8 mouse cellular contexts compared by ENCODE assay signal in genomic region chr9:23219754-23220153, GRCm38 (mm10). TPM values are rescaled to one million over a fixed set of nuclear protein-coding genes. Genes with fewer than 3 reads are reported as not detected.
DNase-seq lines count a peak whose midpoint lies in the region; ATAC-seq and TF ChIP-seq lines count a peak whose summit lies in the region.

No protein-coding gene starts in this region.

- no peak overlapping the region for H3K9ac ChIP-seq in heart, adult 2 months (ENCODE audit: low read depth, low read length)
- no peak overlapping the region for H3K9ac ChIP-seq in heart, embryonic 11.5 days (ENCODE audit: low read depth, low read length)
- no peak overlapping the region for H3K9ac ChIP-seq in midbrain, postnatal 0 days (replicated peaks; ENCODE audit: low read length, poor library complexity, severe bottlenecking)
- no peak overlapping the region for H3K9ac ChIP-seq in midbrain, embryonic 16.5 days (ENCODE audit: low read depth, low read length)
- no peak overlapping the region for H3K9ac ChIP-seq in forebrain, embryonic 14.5 days (ENCODE audit: low read length)

- peak; percentile 37 for TF ChIP-seq CTCF in heart, adult 2 months (IDR thresholded peaks at IDR 0.05)
- TF ChIP-seq CTCF in midbrain, postnatal 0 days (IDR thresholded peaks at IDR 0.05) = peak; percentile 48

- H3K4me1 ChIP-seq in heart, adult 2 months (ENCODE audit: control insufficient read depth, insufficient read depth, low read length) = no peaks in the 10 kb centered on the region; the same call in 1 of the 2 replicates
- H3K4me1 ChIP-seq in heart, embryonic 11.5 days (ENCODE audit: control insufficient read depth, insufficient read depth, low read length) = no peaks in the 10 kb centered on the region
- peaks cover 5% of the 10 kb centered on the region; the same call in 1 of the 2 replicates for H3K4me1 ChIP-seq in midbrain, postnatal 0 days (ENCODE audit: insufficient read depth, low read length)
- peaks cover 7% of the 10 kb centered on the region for H3K4me1 ChIP-seq in midbrain, embryonic 16.5 days (ENCODE audit: control insufficient read depth, insufficient read depth, low read length)
- H3K4me1 ChIP-seq in forebrain, embryonic 14.5 days (ENCODE audit: control insufficient read depth, insufficient read depth, low read length) = peaks cover 6% of the 10 kb centered on the region

- no peaks in the 10 kb centered on the region for H3K36me3 ChIP-seq in heart, adult 2 months (ENCODE audit: control insufficient read depth, insufficient read depth, low read length)
- H3K36me3 ChIP-seq in heart, embryonic 11.5 days (ENCODE audit: control insufficient read depth, insufficient read depth, low read length) = no peaks in the 10 kb centered on the region
- no peaks in the 10 kb centered on the region for H3K36me3 ChIP-seq in midbrain, postnatal 0 days (ENCODE audit: insufficient read depth, low read length)
- H3K36me3 ChIP-seq in midbrain, embryonic 16.5 days (ENCODE audit: control insufficient read depth, insufficient read depth, low read length) = no peaks in the 10 kb centered on the region
- H3K36me3 ChIP-seq in forebrain, embryonic 14.5 days (ENCODE audit: control insufficient read depth, insufficient read depth, low read length) = no peaks in the 10 kb centered on the region

- H3K4me2 ChIP-seq in heart, embryonic 11.5 days = no peak overlapping the region
- H3K4me2 ChIP-seq in midbrain, postnatal 0 days (ENCODE audit: low read depth, low read length, poor library complexity, severe bottlenecking) = no peak overlapping the region
- H3K4me2 ChIP-seq in midbrain, embryonic 16.5 days (ENCODE audit: low read length) = no peak overlapping the region
- no peak overlapping the region for H3K4me2 ChIP-seq in forebrain, embryonic 14.5 days (ENCODE audit: low read length)

- no peak overlapping the region for H3K27ac ChIP-seq in heart, adult 2 months
- H3K27ac ChIP-seq in heart, embryonic 11.5 days (ENCODE audit: low read depth, low read length) = no peak overlapping the region
- H3K27ac ChIP-seq in midbrain, postnatal 0 days (ENCODE audit: low read depth, low read length) = no peak overlapping the region
- H3K27ac ChIP-seq in midbrain, embryonic 16.5 days (ENCODE audit: low read length) = no peak overlapping the region
- H3K27ac ChIP-seq in forebrain, embryonic 14.5 days (ENCODE audit: low read depth, low read length) = no peak overlapping the region

- WGBS in heart, adult 2 months = 60% methylated on average over 3 of the region's 3 CpGs
- WGBS in heart, embryonic 11.5 days (ENCODE audit: insufficient replicate concordance) = 56% methylated on average over 3 of the region's 3 CpGs
- WGBS in midbrain, postnatal 0 days = 67% methylated on average over 3 of the region's 3 CpGs
- 57% methylated on average over 3 of the region's 3 CpGs for WGBS in midbrain, embryonic 16.5 days
- 27% methylated on average over 3 of the region's 3 CpGs for WGBS in large intestine, adult 2 months
- 58% methylated on average over 3 of the region's 3 CpGs for WGBS in forebrain, embryonic 14.5 days

- no peaks in the 10 kb centered on the region for H3K9me3 ChIP-seq in heart, embryonic 11.5 days (replicated peaks; ENCODE audit: control insufficient read depth, low read length)
- H3K9me3 ChIP-seq in midbrain, postnatal 0 days (ENCODE audit: low read length) = no peaks in the 10 kb centered on the region
- H3K9me3 ChIP-seq in midbrain, embryonic 16.5 days (replicated peaks; ENCODE audit: control insufficient read depth, low read length, poor library complexity, severe bottlenecking) = no peaks in the 10 kb centered on the region
- no peaks in the 10 kb centered on the region for H3K9me3 ChIP-seq in forebrain, embryonic 14.5 days (replicated peaks; ENCODE audit: control insufficient read depth, low read length)

- no peak for TF ChIP-seq EP300 in heart, adult 2 months (IDR thresholded peaks at IDR 0.05; ENCODE audit: insufficient read depth, low read depth, low read length)

- TF ChIP-seq POLR2A in heart, adult 2 months (IDR thresholded peaks at IDR 0.05; ENCODE audit: insufficient read depth, low read depth, low read length) = no peak

- DNase-seq in heart, adult 2 months = no peak
- DNase-seq in midbrain, postnatal 0 days (ENCODE audit: low spot score) = no peak
- DNase-seq in MN1 (ENCODE audit: low spot score) = peak; percentile 73
- peak; percentile 51 for DNase-seq in large intestine, adult 2 months (ENCODE audit: low read depth, low spot score)
- no peak for DNase-seq in cerebellum, adult 9-11 months
- no peak for DNase-seq in forebrain, embryonic 14.5 days (ENCODE audit: low spot score)

- H3K27me3 ChIP-seq in heart, adult 2 months (ENCODE audit: control insufficient read depth, insufficient read depth, low read length) = peaks cover 2% of the 10 kb centered on the region
- H3K27me3 ChIP-seq in heart, embryonic 11.5 days (ENCODE audit: control insufficient read depth, insufficient read depth, low read length) = peaks cover 7% of the 10 kb centered on the region; the same call in 1 of the 2 replicates
- no peaks in the 10 kb centered on the region for H3K27me3 ChIP-seq in midbrain, postnatal 0 days (ENCODE audit: insufficient read depth, low read length)
- H3K27me3 ChIP-seq in midbrain, embryonic 16.5 days (ENCODE audit: control insufficient read depth, insufficient read depth, low read depth, low read length) = peaks cover 2% of the 10 kb centered on the region; the same call in 1 of the 2 replicates
- peaks cover 11% of the 10 kb centered on the region; the same call in 1 of the 2 replicates for H3K27me3 ChIP-seq in forebrain, embryonic 14.5 days (replicated peaks; ENCODE audit: control insufficient read depth, insufficient read depth, low read length)

- H3K79me2 ChIP-seq in heart, adult 2 months (replicated peaks; ENCODE audit: control insufficient read depth, insufficient read depth, low read length) = no peaks in the 10 kb centered on the region

- intact Hi-C loops in heart, adult 2 months (cut with DNase I) = loop anchor here (10.0 kb wide), 2 partner anchors 515 to 665 kb away; no protein-coding TSS in a partner anchor

- ATAC-seq in heart, embryonic 11.5 days (replicated peaks; ENCODE audit: insufficient number of reproducible peaks, low FRiP score, low TSS enrichment) = no peak
- no peak for ATAC-seq in midbrain, postnatal 0 days (ENCODE audit: low FRiP score)
- ATAC-seq in midbrain, embryonic 16.5 days = no peak
- ATAC-seq in forebrain, embryonic 14.5 days = no peak

- H3K4me3 ChIP-seq in heart, adult 2 months = no peak overlapping the region
- H3K4me3 ChIP-seq in heart, embryonic 11.5 days (ENCODE audit: low read depth, low read length) = no peak overlapping the region
- H3K4me3 ChIP-seq in midbrain, postnatal 0 days (ENCODE audit: low read depth, low read length) = no peak overlapping the region
- no peak overlapping the region for H3K4me3 ChIP-seq in midbrain, embryonic 16.5 days (ENCODE audit: low read depth, low read length)
- H3K4me3 ChIP-seq in forebrain, embryonic 14.5 days (ENCODE audit: low read depth, low read length) = no peak overlapping the region

RNA-seq across cellular contexts. Expression of gene Bmper, which starts 3.1 kb away (rescaled TPM):
- total RNA-seq in heart, adult 2 months (2021) = 1 to 10 TPM; 2.6 to 4.3 TPM
- 1.9 and 2.6 TPM in 2 replicates for polyA plus RNA-seq in heart, adult 2 months (2012; rRNA removed)
- 10.9 and 14.8 TPM in 2 replicates for polyA plus RNA-seq in heart, embryonic 11.5 days (2014; fragmentation: Nextera tagmentation; extraction: Ambion mirVana)
- total RNA-seq in midbrain, postnatal 0 days (2014; rRNA removed) = 9.2 and 11.1 TPM in 2 replicates
- polyA plus RNA-seq in midbrain, postnatal 0 days (2015; fragmentation: Nextera tagmentation; extraction: Ambion mirVana) = 6.3 and 7.3 TPM in 2 replicates
- polyA plus RNA-seq in midbrain, embryonic 16.5 days (2015; fragmentation: Nextera tagmentation; extraction: Ambion mirVana) = 8.0 and 9.6 TPM in 2 replicates
- 0.33 and 0.78 TPM in 2 replicates for polyA plus RNA-seq in large intestine, adult 2 months (2012; rRNA removed)
- polyA plus RNA-seq in forebrain, embryonic 14.5 days (2014; fragmentation: Nextera tagmentation; extraction: Ambion mirVana) = 13.3 and 13.9 TPM in 2 replicates

Comparison
In these comparisons a context has a peak if more than half of its experiments do, and no peak if none do; other contexts are left out.
1. DNase-seq: peak in MN1 (single experiment) and large intestine, adult 2 months (single experiment); none in heart, adult 2 months (0 of 2), midbrain, postnatal 0 days (single experiment), cerebellum, adult 9-11 months (single experiment) and forebrain, embryonic 14.5 days (single experiment).